Mouse (Mus musculus) CH12.LX (cell line): ENCODE measurements around the gene Mgarp. TPM values are rescaled to one million over a fixed set of nuclear protein-coding genes. Genes with fewer than 3 reads are reported as not detected.
A peak's percentile ranks its signal among the peaks of the same experiment; 100 is the strongest.

Experiments
- DNase-seq: peaks from one replicate; pipeline ENCODE4 v3.0.0-alpha.2; 2013; ENCODE audit errors: extremely low read depth
- H3K27ac ChIP-seq: 2 replicates; pipeline ENCODE4 v1.5.1; 2012; ENCODE audit warnings: low read depth, mild to moderate bottlenecking, control low read depth, moderate library complexity; ENCODE audit not compliant: insufficient read depth
- H3K27me3 ChIP-seq: replicated peaks from 2 replicates; pipeline ENCODE3; 2012; ENCODE audit warnings: inconsistent platforms
- H3K36me3 ChIP-seq, 2 experiments: replicated peaks in 1 of 2; 2 replicates each; pipeline versions ENCODE3 to v1.6.1; 2012; ENCODE audit warnings: inconsistent platforms in 1 of 2, low read length in 1 of 2, mild to moderate bottlenecking in 1 of 2, mixed read lengths in 1 of 2, moderate library complexity in 1 of 2; ENCODE audit not compliant: control insufficient read depth in 1 of 2, insufficient read depth in 1 of 2
- H3K4me1 ChIP-seq, 2 experiments: 2 replicates each; pipeline ENCODE4 v1.6.1; 2012; ENCODE audit warnings: inconsistent platforms in 1 of 2, moderate library complexity in 1 of 2; ENCODE audit not compliant: insufficient read depth in 2 of 2, control insufficient read depth in 1 of 2
- H3K4me2 ChIP-seq: 2 replicates; pipeline ENCODE4 v1.6.1; 2012; ENCODE audit warnings: low read depth, mild to moderate bottlenecking, control low read depth; ENCODE audit not compliant: poor library complexity, insufficient read depth, severe bottlenecking
- H3K4me3 ChIP-seq, 3 experiments: fragments of 150-350 bp in 1 of 3; sonication (generic) in 1 of 3; replicated peaks in 1 of 3; 2 replicates each; pipeline versions ENCODE3 to v1.5.1; 2011 to 2012; ENCODE audit warnings: low read depth in 2 of 3, low read length in 2 of 3, mild to moderate bottlenecking in 2 of 3, moderate library complexity in 2 of 3, control low read depth in 1 of 3, improper control_type of control experiment in 1 of 3, inconsistent platforms in 1 of 3, mixed read lengths in 1 of 3; ENCODE audit not compliant: poor library complexity in 1 of 3
- H3K79me2 ChIP-seq: replicated peaks from 2 replicates; pipeline ENCODE4 v1.6.1; 2012; ENCODE audit warnings: mild to moderate bottlenecking, moderate library complexity; ENCODE audit not compliant: control insufficient read depth, poor library complexity, insufficient read depth, severe bottlenecking; ENCODE audit errors: extremely low read depth
- H3K9ac ChIP-seq: 2 replicates; pipeline ENCODE4 v1.6.1; 2012; ENCODE audit warnings: low read depth, mild to moderate bottlenecking, control low read depth, moderate library complexity; ENCODE audit not compliant: insufficient read depth
- H3K9me3 ChIP-seq: replicated peaks from 2 replicates; pipeline ENCODE3; 2012; ENCODE audit warnings: low read length, inconsistent platforms, mixed read lengths
- CHD1 ChIP-seq: IDR thresholded peaks from 2 replicates; pipeline ENCODE4 v1.6.1; 2012; ENCODE audit warnings: low read depth, low read length, improper control_type of control experiment, inconsistent platforms
- CHD2 ChIP-seq: IDR thresholded peaks from 2 replicates; pipeline ENCODE4 v1.6.1; 2011; ENCODE audit warnings: low read length, improper control_type of control experiment
- CTCF ChIP-seq, 2 experiments: IDR thresholded peaks in 1 of 2; conservative IDR thresholded peaks in 1 of 2; 2 replicates each; pipeline ENCODE4 v1.5.1; 2011 to 2012; ENCODE audit warnings: low read depth in 2 of 2, low read length in 2 of 2, improper control_type of control experiment in 1 of 2, inconsistent platforms in 1 of 2, mild to moderate bottlenecking in 1 of 2, moderate library complexity in 1 of 2
- E2F4 ChIP-seq: IDR thresholded peaks from 2 replicates; pipeline ENCODE4 v1.6.1; 2011; ENCODE audit warnings: low read depth, low read length, improper control_type of control experiment; ENCODE audit not compliant: insufficient replicate concordance
- ELF1 ChIP-seq: IDR thresholded peaks from 2 replicates; pipeline ENCODE4 v1.6.1; 2014; ENCODE audit warnings: low read depth, mild to moderate bottlenecking, inconsistent platforms, low read length, improper control_type of control experiment
- GABPA ChIP-seq: IDR thresholded peaks from 2 replicates; pipeline ENCODE4 v1.6.1; 2012; ENCODE audit warnings: low read depth, low read length, improper control_type of control experiment, inconsistent platforms; ENCODE audit not compliant: insufficient replicate concordance
- IRF4 ChIP-seq: IDR thresholded peaks from 2 replicates; pipeline ENCODE4 v1.6.1; 2014; ENCODE audit warnings: low read depth, mild to moderate bottlenecking, inconsistent platforms, low read length, improper control_type of control experiment
- JUN ChIP-seq: IDR thresholded peaks from 2 replicates; pipeline ENCODE4 v1.6.1; 2011; ENCODE audit warnings: low read depth, mild to moderate bottlenecking, low read length, improper control_type of control experiment, moderate library complexity; ENCODE audit not compliant: insufficient read depth
- JUND ChIP-seq: conservative IDR thresholded peaks from 2 replicates; pipeline ENCODE4 v1.6.1; 2011; ENCODE audit warnings: low read depth, low read length, improper control_type of control experiment
- MAX ChIP-seq: IDR thresholded peaks from 2 replicates; pipeline ENCODE4 v1.6.1; 2011; ENCODE audit warnings: low read length, improper control_type of control experiment
- MEF2A ChIP-seq: IDR thresholded peaks from 2 replicates; pipeline ENCODE4 v1.6.1; 2014; ENCODE audit warnings: low read depth, mild to moderate bottlenecking, inconsistent platforms, low read length, improper control_type of control experiment, borderline replicate concordance
- MXI1 ChIP-seq: IDR thresholded peaks from 2 replicates; pipeline ENCODE4 v1.6.1; 2011; ENCODE audit warnings: mild to moderate bottlenecking, low read depth, low read length, improper control_type of control experiment
- MYC ChIP-seq: IDR thresholded peaks from 2 replicates; pipeline ENCODE4 v1.6.1; 2011; ENCODE audit warnings: low read depth, mild to moderate bottlenecking, improper control_type of control experiment, low read length
- NELFE ChIP-seq: IDR thresholded peaks from 2 replicates; pipeline ENCODE4 v1.6.1; 2011; ENCODE audit warnings: low read depth, low read length, improper control_type of control experiment
- NRF1 ChIP-seq: IDR thresholded peaks from 2 replicates; pipeline ENCODE4 v1.6.1; 2014; ENCODE audit warnings: low read depth, mild to moderate bottlenecking, inconsistent platforms, low read length, improper control_type of control experiment, moderate library complexity
- PAX5 ChIP-seq: IDR thresholded peaks from 2 replicates; pipeline ENCODE4 v1.6.1; 2012; ENCODE audit warnings: low read length, inconsistent platforms, mixed read lengths
- POLR2A ChIP-seq: IDR thresholded peaks from 2 replicates; pipeline ENCODE4 v1.6.1; 2011; ENCODE audit warnings: low read depth, mild to moderate bottlenecking, improper control_type of control experiment, low read length
- RCOR1 ChIP-seq: conservative IDR thresholded peaks from 2 replicates; pipeline ENCODE4 v1.6.1; 2012; ENCODE audit warnings: low read depth, mild to moderate bottlenecking, inconsistent platforms, low read length, improper control_type of control experiment
- SIN3A ChIP-seq: IDR thresholded peaks from 2 replicates; pipeline ENCODE4 v1.6.1; 2012; ENCODE audit warnings: low read length, improper control_type of control experiment, inconsistent platforms
- SMC3 ChIP-seq: IDR thresholded peaks from 2 replicates; pipeline ENCODE4 v1.6.1; 2011; ENCODE audit warnings: low read depth, low read length, improper control_type of control experiment
- TCF12 ChIP-seq: IDR thresholded peaks from 2 replicates; pipeline ENCODE4 v1.6.1; 2014; ENCODE audit warnings: low read depth, mild to moderate bottlenecking, inconsistent platforms, low read length, improper control_type of control experiment
- USF1 ChIP-seq: IDR thresholded peaks from 2 replicates; pipeline ENCODE4 v1.6.1; 2014; ENCODE audit warnings: low read depth, mild to moderate bottlenecking, inconsistent platforms, low read length, improper control_type of control experiment
- ZMIZ1 ChIP-seq: IDR thresholded peaks from 2 replicates; pipeline ENCODE4 v1.6.1; 2012; ENCODE audit warnings: low read depth, mild to moderate bottlenecking, inconsistent platforms, low read length, improper control_type of control experiment
- ZNF384 ChIP-seq: IDR thresholded peaks from 2 replicates; pipeline ENCODE4 v1.6.1; 2012; ENCODE audit warnings: low read depth, low read length, improper control_type of control experiment, inconsistent platforms
- dilution Hi-C: fragments of 300-500 bp; cut with MboI; formaldehyde crosslinking; loops from 2 replicates; pipeline ENCODE4 v1.14.3; 2020; ENCODE audit warnings: low sequenced_read_pairs; ENCODE audit not compliant: extremely low pct_unique_long_range_greater_than_20kb, extremely low pct_ligation_motif_present
- in situ Hi-C: fragments of 300-500 bp; cut with MboI; formaldehyde crosslinking; loops from 3 replicates; pipeline ENCODE4 v1.14.3; 2019; ENCODE audit warnings: low sequenced_read_pairs, low pct_ligation_motif_present, low pct_unique_long_range_greater_than_20kb, mixed read lengths
- polyA plus RNA-seq: library from polyadenylated mRNA; unstranded; fragments of >175 nt; gene quantifications from 2 replicates; pipeline ENCODE4 v1.2.1, GENCODE M21; 2012; ENCODE audit warnings: low read depth; ENCODE audit not compliant: insufficient read length
- total RNA-seq, 2 experiments: library from RNA; depleted of rRNA; stranded (reverse); fragments of 300-350 nt in 1 of 2; fragments of >200 nt in 1 of 2; gene quantifications; 2 replicates each; pipeline ENCODE4 v1.2.3; 2012 to 2014

Mgarp gene
- total and polyA plus RNA-seq, 3 experiments, result not detected

DNA sequence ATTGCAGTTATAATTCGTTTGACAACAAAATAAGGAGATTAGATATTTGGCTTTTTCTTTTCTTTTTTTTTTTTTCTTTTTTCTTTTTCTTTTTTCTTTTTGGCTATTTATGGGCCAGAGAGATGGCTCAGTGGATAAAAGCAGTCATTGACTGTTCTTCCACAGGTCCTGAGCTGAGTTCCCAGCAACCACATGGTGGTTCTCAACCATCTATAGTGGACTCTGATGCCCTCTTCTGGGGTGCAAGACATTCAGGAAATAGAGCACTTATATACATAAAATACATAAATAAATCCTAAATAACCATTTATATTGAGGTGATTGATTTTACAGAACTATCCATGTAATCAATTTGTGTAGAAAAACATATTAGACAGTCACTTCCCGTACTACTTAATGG lies 20.9 kb upstream of the Mgarp start:
- H3K9ac ChIP-seq, result peak overlapping the region; percentile 68; the same call in 1 of the 2 replicates
- peak overlapping the region; percentile 73 for H3K4me2 ChIP-seq
- dilution Hi-C loops (no loop called here), in situ Hi-C loops (no loop called here)
- no peaks in the 10 kb centered on the region for H3K9me3 ChIP-seq
- H3K36me3 ChIP-seq, result peaks cover 5 to 30% of the 10 kb centered on the region in 2 experiments
- TF ChIP-seq IRF4, result 0 out of 2 replicates have a peak, but pooled peaks have one; percentile 12
- peak in 1 of 2 experiments; percentile 16; a peak in 2 of 4 replicates for TF ChIP-seq CTCF (conservative IDR thresholded peaks at IDR 0.05 in 1 of 2, IDR thresholded peaks at IDR 0.05 in 1 of 2; ENCODE audit: low read depth in 2 of 2, low read length in 2 of 2)
- peak; percentile 34; the same call in 1 of the 2 replicates for TF ChIP-seq MAX
- TF ChIP-seq JUND, result no peak
- no peak for TF ChIP-seq NRF1
- peak; percentile 60; the same call in 1 of the 2 replicates for TF ChIP-seq MYC
- no peak for TF ChIP-seq MEF2A
- TF ChIP-seq MXI1, result peak; percentile 55
- 0 out of 2 replicates have a peak, but pooled peaks have one; percentile 6 for TF ChIP-seq SIN3A
- H3K4me1 ChIP-seq, result peaks cover 0 to 57% of the 10 kb centered on the region in 2 experiments; a peak in 3 of 4 replicates
- H3K79me2 ChIP-seq, result peaks cover 71% of the 10 kb centered on the region
- H3K27ac ChIP-seq, result no peak overlapping the region
- peak overlapping the region; percentile 78 to 82 (median 80) for H3K4me3 ChIP-seq
- DNase-seq, result no peak
- no peaks in the 10 kb centered on the region for H3K27me3 ChIP-seq

DNA sequence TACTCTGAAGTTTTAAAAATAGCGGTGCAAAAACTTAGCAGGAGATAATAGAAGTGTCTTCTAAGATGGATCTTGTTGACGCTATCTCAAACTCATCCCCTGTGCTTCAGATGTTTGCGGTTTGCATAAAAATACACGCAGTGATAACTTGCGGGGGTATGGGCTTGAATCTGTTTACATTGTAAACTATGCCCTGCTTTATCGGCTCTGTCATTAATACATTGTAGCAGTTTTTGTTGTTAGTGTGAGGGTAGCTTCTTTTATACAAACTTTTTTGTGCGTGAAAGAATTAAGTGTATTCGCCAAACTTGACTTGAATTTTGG lies 20.6 kb upstream of the Mgarp start:
- no peak for DNase-seq
- Histone ChIP-seq H3K9me3 (no peaks in the 10 kb centered on the region), H3K27ac (no peak overlapping the region), H3K9ac (peak overlapping the region; percentile 97), H3K4me2 (peak overlapping the region; percentile 67), H3K4me3 (peak overlapping the region; percentile 78 to 82 (median 80)), H3K27me3 (no peaks in the 10 kb centered on the region), H3K36me3 (peaks cover 4 to 30% of the 10 kb centered on the region in 2 experiments)
- in situ Hi-C loops (no loop called here), dilution Hi-C loops (no loop called here)
- no peak for TF ChIP-seq NELFE
- TF ChIP-seq MXI1, result no peak
- no peak for TF ChIP-seq PAX5
- no peak for TF ChIP-seq IRF4
- TF ChIP-seq USF1, result no peak
- no peak for TF ChIP-seq ZNF384
- no peak for TF ChIP-seq E2F4
- TF ChIP-seq ELF1, result no peak
- TF ChIP-seq TCF12, result no peak
- TF ChIP-seq ZMIZ1, result no peak
- no peak for TF ChIP-seq GABPA
- no peak for TF ChIP-seq MYC
- TF ChIP-seq JUN, result no peak
- TF ChIP-seq RCOR1, result no peak
- TF ChIP-seq POLR2A, result no peak
- no peak for TF ChIP-seq SIN3A
- TF ChIP-seq SMC3, result no peak
- no peak for TF ChIP-seq CHD1
- no peak for TF ChIP-seq CHD2
- TF ChIP-seq NRF1, result no peak
- TF ChIP-seq, all 38 proteins: peak for 0
- peaks cover 69% of the 10 kb centered on the region for H3K79me2 ChIP-seq
- H3K4me1 ChIP-seq, result peaks cover 0 to 53% of the 10 kb centered on the region in 2 experiments; a peak in 3 of 4 replicates
